Mouse (Mus musculus) liver, postnatal 0 days (tissue): Measurements from ENCODE around the gene Tapbp. TPM values are rescaled to one million over a fixed set of nuclear protein-coding genes. Genes with fewer than 3 reads are reported as not detected.
A peak's percentile ranks its signal among the peaks of the same experiment; 100 is the strongest.

ENCODE experiments used
- ATAC-seq: fragments of 200-750 bp; cut with Nextera tagmentation; 2 replicates; pipeline ENCODE4 v1.8.0; 2017; ENCODE audit warnings: mild to moderate bottlenecking, moderate library complexity
- DNase-seq: peaks from one replicate; pipeline ENCODE4 v3.0.0-alpha.2; 2016
- H3K27ac ChIP-seq: fragments of 300-500 bp; sonication (generic); 2 replicates; pipeline ENCODE4 v1.5.1; 2014; ENCODE audit warnings: antibody characterized with exemption, moderate library complexity, mild to moderate bottlenecking, low read depth
- H3K27me3 ChIP-seq: fragments of 300-500 bp; sonication (generic); 2 replicates; pipeline ENCODE4 v1.6.1; 2014; ENCODE audit warnings: low read length, control low read depth, mixed read lengths; ENCODE audit not compliant: insufficient read depth
- H3K36me3 ChIP-seq: fragments of 300-500 bp; sonication (generic); replicated peaks from 2 replicates; pipeline ENCODE4 v1.6.1; 2014; ENCODE audit warnings: mild to moderate bottlenecking, control low read depth, low read length, moderate library complexity, mixed read lengths; ENCODE audit not compliant: insufficient read depth
- H3K4me1 ChIP-seq: fragments of 300-500 bp; sonication (generic); 2 replicates; pipeline ENCODE4 v1.6.1; 2014; ENCODE audit warnings: antibody characterized with exemption, mild to moderate bottlenecking, control low read depth; ENCODE audit not compliant: insufficient read depth
- H3K4me2 ChIP-seq: fragments of 300-500 bp; sonication (generic); 2 replicates; pipeline ENCODE4 v1.6.1; 2014; ENCODE audit warnings: low read depth, mild to moderate bottlenecking, low read length, moderate library complexity, mixed read lengths
- H3K4me3 ChIP-seq: fragments of 300-500 bp; sonication (generic); 2 replicates; pipeline ENCODE4 v1.5.1; 2014; ENCODE audit warnings: low read depth, low read length
- H3K9ac ChIP-seq: fragments of 300-500 bp; sonication (generic); replicated peaks from 2 replicates; pipeline ENCODE4 v1.6.1; 2014; ENCODE audit warnings: mild to moderate bottlenecking, moderate library complexity
- H3K9me3 ChIP-seq: fragments of 300-500 bp; sonication (generic); 2 replicates; pipeline ENCODE4 v1.6.1; 2016; ENCODE audit warnings: mild to moderate bottlenecking, control low read depth, low read length, mixed read lengths
- CTCF ChIP-seq: sonication (generic); IDR thresholded peaks from 2 replicates; pipeline ENCODE4 v1.5.1; 2016; ENCODE audit warnings: antibody characterized with exemption, low read depth
- EP300 ChIP-seq: IDR thresholded peaks from 2 replicates; pipeline ENCODE4 v1.6.1; 2016; ENCODE audit warnings: antibody characterized with exemption, low read depth, mild to moderate bottlenecking
- WGBS: fragments of 180-500 bp; shearing (Covaris S2); extraction: QIAGEN DNeasy Blood & Tissue Kit; methylation state at CpG from one replicate; pipeline ENCODE4 v1.1.7; 2014; ENCODE audit not compliant: insufficient replicate concordance; 5-methylcytosine and 5-hydroxymethylcytosine counted together
- polyA plus RNA-seq: library from polyadenylated mRNA; unstranded; fragments of >200 nt; fragmentation: Nextera tagmentation; extraction: Ambion mirVana; gene quantifications from 2 replicates; pipeline ENCODE4 v1.2.1, GENCODE M21; 2015

Tapbp gene
- polyA plus RNA-seq, 1 experiment from 2014 or later = 47.0 TPM

GRCm38 (mm10) chr17:33908331-33909076, 7.2 kb upstream of the Tapbp start:
- no peaks in the 10 kb centered on the region for H3K9me3 ChIP-seq
- WGBS = under 1% methylated on average over 42 of the region's 44 CpGs
- no peaks in the 10 kb centered on the region for H3K27me3 ChIP-seq
- H3K4me1 ChIP-seq = peaks cover 26% of the 10 kb centered on the region
- TF ChIP-seq CTCF (no peak), EP300 (no peak)
- peak; percentile 48 for ATAC-seq
- H3K27ac ChIP-seq = peak overlapping the region; percentile 100
- peak; percentile 53 for DNase-seq
- peak overlapping the region; percentile 88 for H3K4me3 ChIP-seq
- peak overlapping the region; percentile 97 for H3K4me2 ChIP-seq
- peaks cover 23% of the 10 kb centered on the region for H3K36me3 ChIP-seq
- peak overlapping the region; percentile 63 for H3K9ac ChIP-seq

- Histone ChIP-seq H3K4me1 (peaks cover 24% of the 10 kb centered on the region), H3K36me3 (peaks cover 30% of the 10 kb centered on the region), H3K4me3 (peak within 1 kb of the TSS; percentile 88), H3K9ac (peak within 1 kb of the TSS; percentile 95), H3K9me3 (no peaks in the 10 kb centered on the region), H3K4me2 (peak within 1 kb of the TSS; percentile 97), H3K27ac (peak within 1 kb of the TSS; percentile 100), H3K27me3 (no peaks in the 10 kb centered on the region)
- ATAC-seq (peak; percentile 95), DNase-seq (peak; percentile 99)
- peak; percentile 2; the same call in 1 of the 2 replicates for TF ChIP-seq CTCF
- TF ChIP-seq EP300 = peak; percentile 21; the same call in 1 of the 2 replicates
- WGBS = under 1% methylated on average over 68 of the region's 68 CpGs
Measured at GRCm38 (mm10) chr17:33909077-33909868, 6.4 kb upstream of the Tapbp start, which contains the start of gene Daxx. TSS of gene Daxx (plus strand) at chr17:33909414.

- 2% methylated on average over 14 of the region's 14 CpGs for WGBS
- DNase-seq = peak; percentile 70
- Histone ChIP-seq H3K4me1 (peaks cover 25% of the 10 kb centered on the region), H3K4me3 (peak overlapping the region; percentile 88), H3K9ac (peak overlapping the region; percentile 95), H3K4me2 (peak overlapping the region; percentile 97), H3K9me3 (no peaks in the 10 kb centered on the region), H3K27me3 (no peaks in the 10 kb centered on the region), H3K36me3 (peaks cover 34% of the 10 kb centered on the region), H3K27ac (peak overlapping the region; percentile 100)
- TF ChIP-seq CTCF (no peak), EP300 (no peak)
- ATAC-seq = peak; percentile 13
Measured at GRCm38 (mm10) chr17:33909869-33910250, 5.8 kb upstream of the Tapbp start.

- ATAC-seq (no peak), DNase-seq (no peak)
- H3K4me3 ChIP-seq = peak overlapping the region; percentile 88
- H3K27me3 ChIP-seq = no peaks in the 10 kb centered on the region
- H3K27ac ChIP-seq = peak overlapping the region; percentile 100
- H3K4me1 ChIP-seq = peaks cover 29% of the 10 kb centered on the region
- H3K9ac ChIP-seq = peak overlapping the region; percentile 95
- H3K9me3 ChIP-seq = no peaks in the 10 kb centered on the region
- peaks cover 38% of the 10 kb centered on the region for H3K36me3 ChIP-seq
- WGBS = 47% methylated on average over 11 of the region's 11 CpGs
- H3K4me2 ChIP-seq = peak overlapping the region; percentile 97
- no peak for TF ChIP-seq EP300
- peak; percentile 55 for TF ChIP-seq CTCF
Measured at GRCm38 (mm10) chr17:33910346-33911051, 5.2 kb upstream of the Tapbp start.

- peaks cover 29% of the 10 kb centered on the region for H3K4me1 ChIP-seq
- no peak overlapping the region for H3K4me3 ChIP-seq
- no peaks in the 10 kb centered on the region for H3K27me3 ChIP-seq
- H3K9me3 ChIP-seq = no peaks in the 10 kb centered on the region
- WGBS = 89% methylated on average over 31 of the region's 31 CpGs
- H3K4me2 ChIP-seq = peak overlapping the region; percentile 97; the same call in 1 of the 2 replicates
- ATAC-seq = no peak
- DNase-seq = no peak
- H3K36me3 ChIP-seq = peaks cover 38% of the 10 kb centered on the region
- no peak overlapping the region for H3K27ac ChIP-seq
- H3K9ac ChIP-seq = no peak overlapping the region
- no peak for TF ChIP-seq CTCF
- no peak for TF ChIP-seq EP300
Measured at GRCm38 (mm10) chr17:33911052-33911812, 4.5 kb upstream of the Tapbp start.
